Mouse (Mus musculus): Measurements from ENCODE around the gene Jade1. TPM values are rescaled to one million over a fixed set of nuclear protein-coding genes. Genes with fewer than 3 reads are reported as not detected.
A peak's percentile ranks its signal among the peaks of the same experiment; 100 is the strongest.

Gene Jade1
- polyA plus RNA-seq, 1 experiment from 2014 or later, result 12.7 TPM

DNA sequence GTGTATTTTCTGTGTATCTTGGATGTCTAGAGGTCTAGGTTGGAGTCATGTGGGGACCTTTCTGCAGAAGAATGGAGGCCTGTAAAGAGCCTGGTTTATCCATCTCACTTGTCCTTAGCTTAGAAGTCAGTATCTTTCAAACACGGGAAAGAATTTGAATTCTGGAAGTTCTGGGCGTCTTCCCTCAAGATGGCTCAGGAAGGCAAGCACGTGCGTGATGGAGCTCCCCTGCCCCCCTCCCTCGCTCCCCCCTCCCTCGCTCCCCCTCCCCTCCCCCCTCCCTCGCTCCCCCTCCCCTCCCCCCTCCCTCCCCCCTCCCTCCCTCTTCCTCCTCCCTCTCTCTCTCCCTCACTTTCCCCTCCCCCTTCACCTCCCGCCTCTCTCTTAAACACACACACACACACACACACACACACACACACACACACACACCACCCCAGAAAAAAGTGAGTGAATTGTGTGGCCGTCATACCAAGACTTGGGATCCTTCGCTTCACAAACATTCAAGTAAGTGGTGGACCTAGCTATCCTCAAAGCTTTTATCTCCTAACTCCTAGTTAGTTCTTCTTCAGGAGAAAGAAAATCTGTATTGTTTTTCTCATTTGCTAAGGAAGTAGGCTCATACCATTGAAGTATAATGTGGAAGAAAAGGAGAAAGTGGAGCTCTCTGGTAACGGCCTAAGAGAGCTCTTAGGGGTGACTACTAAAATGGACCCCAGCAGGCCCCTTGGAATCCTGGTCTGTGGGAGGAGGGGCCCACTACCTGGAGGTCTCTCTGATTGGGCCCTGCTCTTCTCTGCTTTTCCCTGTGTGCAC lies 1.1 kb downstream of the Jade1 start:
- no peak overlapping the region for H3K27ac ChIP-seq (ENCODE audit: low read depth, low read length)
- no peak overlapping the region for H3K4me3 ChIP-seq (ENCODE audit: low read length)
- H3K9me3 ChIP-seq (ENCODE audit: control insufficient read depth, low read length), result 0 out of 2 replicates have a peak, but pooled peaks cover 3% of the 10 kb centered on the region
- no peaks in the 10 kb centered on the region for H3K36me3 ChIP-seq (ENCODE audit: control insufficient read depth, insufficient read depth, low read length)
- H3K27me3 ChIP-seq (replicated peaks; ENCODE audit: control insufficient read depth, insufficient read depth, low read length), result no peaks in the 10 kb centered on the region
- 89% methylated on average over 9 of the region's 11 CpGs for WGBS
- ATAC-seq, result no peak
- no peak overlapping the region for H3K9ac ChIP-seq (ENCODE audit: low read depth, low read length)
- no peak overlapping the region for H3K4me2 ChIP-seq (ENCODE audit: low read length)
- no peaks in the 10 kb centered on the region for H3K4me1 ChIP-seq (ENCODE audit: control insufficient read depth, insufficient read depth, low read depth, low read length)

- H3K9ac ChIP-seq (ENCODE audit: low read depth, low read length), result no peak overlapping the region
- 93% methylated on average over 19 of the region's 19 CpGs for WGBS
- H3K4me3 ChIP-seq (ENCODE audit: low read length), result no peak overlapping the region
- no peak for ATAC-seq
- no peaks in the 10 kb centered on the region for H3K27me3 ChIP-seq (replicated peaks; ENCODE audit: control insufficient read depth, insufficient read depth, low read length)
- no peaks in the 10 kb centered on the region for H3K36me3 ChIP-seq (ENCODE audit: control insufficient read depth, insufficient read depth, low read length)
- H3K27ac ChIP-seq (ENCODE audit: low read depth, low read length), result no peak overlapping the region
- H3K9me3 ChIP-seq (ENCODE audit: control insufficient read depth, low read length), result 0 out of 2 replicates have a peak, but pooled peaks cover 3% of the 10 kb centered on the region
- no peaks in the 10 kb centered on the region for H3K4me1 ChIP-seq (ENCODE audit: control insufficient read depth, insufficient read depth, low read depth, low read length)
- H3K4me2 ChIP-seq (ENCODE audit: low read length), result no peak overlapping the region
These were observed 1.9 kb downstream of the Jade1 start for GRCm38 (mm10) chr3:41557267-41557995.

DNA sequence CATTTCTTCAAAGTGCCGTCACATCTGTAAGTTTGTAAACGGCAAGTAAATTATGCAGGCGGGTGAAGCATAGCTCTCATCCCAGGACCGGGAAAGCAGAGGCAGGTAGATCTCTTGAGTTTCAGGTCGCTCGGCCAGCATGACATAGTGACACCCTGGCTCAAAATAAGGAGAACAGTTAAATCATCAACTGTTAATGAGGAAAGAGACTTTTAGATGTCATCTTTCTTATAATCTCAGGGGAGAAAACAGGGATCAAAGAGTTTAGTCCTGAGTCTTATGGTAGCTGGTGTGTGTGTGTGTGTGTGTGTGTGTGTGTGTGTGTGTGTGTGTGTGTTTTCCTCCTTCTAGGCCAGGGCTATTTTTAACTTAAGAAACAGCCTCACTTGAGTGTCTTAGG lies 5.0 kb downstream of the Jade1 start:
- no peak for ATAC-seq
- Histone ChIP-seq H3K4me3 (ENCODE audit: low read length) (no peak overlapping the region), H3K27ac (ENCODE audit: low read depth, low read length) (no peak overlapping the region), H3K9me3 (ENCODE audit: control insufficient read depth, low read length) (0 out of 2 replicates have a peak, but pooled peaks cover 3% of the 10 kb centered on the region), H3K4me2 (ENCODE audit: low read length) (no peak overlapping the region), H3K4me1 (ENCODE audit: control insufficient read depth, insufficient read depth, low read depth, low read length) (no peaks in the 10 kb centered on the region), H3K36me3 (ENCODE audit: control insufficient read depth, insufficient read depth, low read length) (no peaks in the 10 kb centered on the region), H3K9ac (ENCODE audit: low read depth, low read length) (no peak overlapping the region), H3K27me3 (replicated peaks; ENCODE audit: control insufficient read depth, insufficient read depth, low read length) (no peaks in the 10 kb centered on the region)
- 94% methylated on average over 6 of the region's 6 CpGs for WGBS

DNA sequence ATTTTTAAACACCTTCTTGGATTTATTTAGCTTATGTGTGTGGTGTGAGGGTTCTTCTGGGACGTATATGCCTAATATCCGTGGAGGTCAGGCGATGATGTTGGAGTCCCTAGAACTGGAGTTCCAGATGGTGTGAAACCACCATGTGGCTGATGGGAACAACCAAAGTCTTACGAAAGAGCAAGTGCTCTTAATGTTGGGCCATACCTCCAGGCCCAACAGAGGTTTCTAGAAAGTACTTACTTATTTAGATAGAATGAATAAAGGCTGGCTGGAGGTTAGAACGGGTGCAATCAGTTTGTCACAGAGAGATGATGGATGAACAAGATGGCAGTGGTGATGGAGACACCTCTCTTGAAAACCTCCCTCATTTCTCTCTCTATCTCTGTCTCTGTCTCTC lies 6.3 kb downstream of the Jade1 start:
- Histone ChIP-seq H3K4me1 (ENCODE audit: control insufficient read depth, insufficient read depth, low read depth, low read length) (peaks cover 3% of the 10 kb centered on the region), H3K36me3 (ENCODE audit: control insufficient read depth, insufficient read depth, low read length) (no peaks in the 10 kb centered on the region), H3K27ac (ENCODE audit: low read depth, low read length) (no peak overlapping the region), H3K4me3 (ENCODE audit: low read length) (no peak overlapping the region), H3K9me3 (ENCODE audit: control insufficient read depth, low read length) (no peaks in the 10 kb centered on the region), H3K9ac (ENCODE audit: low read depth, low read length) (no peak overlapping the region), H3K4me2 (ENCODE audit: low read length) (no peak overlapping the region), H3K27me3 (replicated peaks; ENCODE audit: control insufficient read depth, insufficient read depth, low read length) (no peaks in the 10 kb centered on the region)
- WGBS, result 89% methylated on average over 5 of the region's 5 CpGs
- no peak for ATAC-seq

- Histone ChIP-seq H3K9me3 (ENCODE audit: control insufficient read depth, low read length) (no peaks in the 10 kb centered on the region), H3K4me1 (ENCODE audit: control insufficient read depth, insufficient read depth, low read depth, low read length) (peaks cover 3% of the 10 kb centered on the region), H3K36me3 (ENCODE audit: control insufficient read depth, insufficient read depth, low read length) (no peaks in the 10 kb centered on the region), H3K4me2 (ENCODE audit: low read length) (peak overlapping the region; percentile 92), H3K27me3 (replicated peaks; ENCODE audit: control insufficient read depth, insufficient read depth, low read length) (no peaks in the 10 kb centered on the region), H3K4me3 (ENCODE audit: low read length) (peak overlapping the region; percentile 80), H3K27ac (ENCODE audit: low read depth, low read length) (peak overlapping the region; percentile 96), H3K9ac (ENCODE audit: low read depth, low read length) (peak overlapping the region; percentile 95)
- peak; percentile 65 for ATAC-seq
- 2% methylated on average over 78 of the region's 81 CpGs for WGBS
These were observed 7.8 kb downstream of the Jade1 start for GRCm38 (mm10) chr3:41563211-41563931.

- H3K36me3 ChIP-seq (ENCODE audit: control insufficient read depth, insufficient read depth, low read length), result no peaks in the 10 kb centered on the region
- 0% methylated on average over 7 of the region's 7 CpGs for WGBS
- peaks cover 3% of the 10 kb centered on the region for H3K4me1 ChIP-seq (ENCODE audit: control insufficient read depth, insufficient read depth, low read depth, low read length)
- no peaks in the 10 kb centered on the region for H3K27me3 ChIP-seq (replicated peaks; ENCODE audit: control insufficient read depth, insufficient read depth, low read length)
- H3K4me2 ChIP-seq (ENCODE audit: low read length), result peak overlapping the region; percentile 92
- peak overlapping the region; percentile 95 for H3K9ac ChIP-seq (ENCODE audit: low read depth, low read length)
- no peaks in the 10 kb centered on the region for H3K9me3 ChIP-seq (ENCODE audit: control insufficient read depth, low read length)
- peak overlapping the region; percentile 96 for H3K27ac ChIP-seq (ENCODE audit: low read depth, low read length)
- H3K4me3 ChIP-seq (ENCODE audit: low read length), result peak overlapping the region; percentile 80
- ATAC-seq, result no peak
These were observed 8.5 kb downstream of the Jade1 start for GRCm38 (mm10) chr3:41563997-41564396.

DNA sequence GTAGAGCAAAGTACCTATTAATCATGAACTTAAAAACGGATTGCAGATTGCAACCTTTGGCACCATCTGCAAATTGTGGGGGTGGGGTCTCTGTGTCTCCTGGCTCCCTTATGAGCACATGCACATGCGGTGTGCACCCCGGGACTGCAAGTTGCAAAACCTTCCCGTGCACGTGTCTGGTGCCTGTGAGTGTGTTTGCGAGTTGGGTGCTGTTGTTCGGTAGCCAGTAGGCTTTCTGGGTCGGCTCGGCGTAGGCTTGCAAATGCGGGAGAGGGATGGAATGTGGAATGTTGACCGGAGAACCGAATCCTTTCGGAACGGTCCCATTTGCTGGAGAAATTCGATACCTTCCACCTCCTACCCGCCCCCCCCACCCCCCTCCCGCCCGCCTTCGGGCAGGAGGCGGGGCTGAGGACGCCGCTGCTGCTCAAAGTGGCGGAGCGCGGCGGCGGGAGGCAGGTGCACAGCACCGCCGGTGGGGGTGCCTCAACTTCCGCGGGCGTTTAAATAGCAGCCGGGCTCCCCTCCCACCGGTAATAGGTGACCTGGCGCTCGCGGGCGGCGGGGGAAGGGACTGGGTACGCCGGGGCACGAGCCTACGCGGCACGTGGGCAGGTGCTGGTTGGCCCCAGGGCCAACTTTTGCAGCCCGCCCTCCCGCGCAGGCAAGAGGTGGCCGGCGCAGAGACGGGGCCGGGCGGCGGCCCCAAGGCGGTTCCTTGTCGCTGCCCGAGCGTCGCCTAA lies 9.1 kb downstream of the Jade1 start:
- H3K27me3 ChIP-seq (replicated peaks; ENCODE audit: control insufficient read depth, insufficient read depth, low read length), result no peaks in the 10 kb centered on the region
- peak; percentile 49 for ATAC-seq
- peaks cover 3% of the 10 kb centered on the region for H3K4me1 ChIP-seq (ENCODE audit: control insufficient read depth, insufficient read depth, low read depth, low read length)
- peak overlapping the region; percentile 92 for H3K4me2 ChIP-seq (ENCODE audit: low read length)
- peak overlapping the region; percentile 80 for H3K4me3 ChIP-seq (ENCODE audit: low read length)
- no peaks in the 10 kb centered on the region for H3K36me3 ChIP-seq (ENCODE audit: control insufficient read depth, insufficient read depth, low read length)
- 0% methylated on average over 46 of the region's 60 CpGs for WGBS
- H3K9me3 ChIP-seq (ENCODE audit: control insufficient read depth, low read length), result no peaks in the 10 kb centered on the region
- H3K27ac ChIP-seq (ENCODE audit: low read depth, low read length), result peak overlapping the region; percentile 96
- peak overlapping the region; percentile 95 for H3K9ac ChIP-seq (ENCODE audit: low read depth, low read length)

GRCm38 (mm10) chr3:41565410-41565823 lies 9.9 kb downstream of the Jade1 start:
- Histone ChIP-seq H3K27ac (ENCODE audit: low read depth, low read length) (peak overlapping the region; percentile 96), H3K4me3 (ENCODE audit: low read length) (peak overlapping the region; percentile 80), H3K4me1 (ENCODE audit: control insufficient read depth, insufficient read depth, low read depth, low read length) (peaks cover 3% of the 10 kb centered on the region), H3K4me2 (ENCODE audit: low read length) (peak overlapping the region; percentile 92), H3K27me3 (replicated peaks; ENCODE audit: control insufficient read depth, insufficient read depth, low read length) (no peaks in the 10 kb centered on the region), H3K9me3 (ENCODE audit: control insufficient read depth, low read length) (no peaks in the 10 kb centered on the region), H3K9ac (ENCODE audit: low read depth, low read length) (peak overlapping the region; percentile 95), H3K36me3 (ENCODE audit: control insufficient read depth, insufficient read depth, low read length) (no peaks in the 10 kb centered on the region)
- ATAC-seq, result peak; percentile 79
- WGBS, result under 1% methylated on average over 20 of the region's 61 CpGs

All from hindbrain, embryonic 16.5 days (tissue).